Mouse (Mus musculus) ovary, postnatal 14 days (tissue): ENCODE measurements at regions not wholly inside any gene's neighbourhood (a gene's known extent, or its start where the extent isn't known, plus 50 kb on each side); places are given as distances from the start of the nearest gene placed in this dataset.
A peak's percentile ranks its signal among the peaks of the same experiment; 100 is the strongest.

ENCODE experiments used
- DNase-seq: peaks from one replicate; pipeline ENCODE4 v3.0.0; 2022; ENCODE audit warnings: low spot score

DNA sequence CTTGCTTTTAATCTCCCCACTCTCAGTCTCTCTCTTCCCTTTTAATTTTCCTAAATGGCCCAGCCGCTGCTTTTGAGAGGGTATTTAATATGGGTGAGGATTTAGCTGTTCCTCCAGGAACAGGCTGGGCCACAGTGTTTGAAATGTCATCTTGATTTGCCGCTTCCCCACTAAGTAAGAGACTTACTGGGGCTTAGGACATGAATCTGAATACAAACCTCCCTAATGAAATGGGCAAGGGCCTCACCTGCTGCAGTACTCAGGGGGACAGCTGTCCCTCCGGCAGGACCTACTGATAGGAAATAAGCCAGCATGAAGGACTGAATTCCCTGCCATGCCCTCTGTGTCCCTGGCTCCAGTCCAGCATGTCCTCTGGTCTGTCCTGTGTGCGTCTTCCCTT, 50.6 kb upstream of the Prr23a1 start:
- DNase-seq = no peak

DNA sequence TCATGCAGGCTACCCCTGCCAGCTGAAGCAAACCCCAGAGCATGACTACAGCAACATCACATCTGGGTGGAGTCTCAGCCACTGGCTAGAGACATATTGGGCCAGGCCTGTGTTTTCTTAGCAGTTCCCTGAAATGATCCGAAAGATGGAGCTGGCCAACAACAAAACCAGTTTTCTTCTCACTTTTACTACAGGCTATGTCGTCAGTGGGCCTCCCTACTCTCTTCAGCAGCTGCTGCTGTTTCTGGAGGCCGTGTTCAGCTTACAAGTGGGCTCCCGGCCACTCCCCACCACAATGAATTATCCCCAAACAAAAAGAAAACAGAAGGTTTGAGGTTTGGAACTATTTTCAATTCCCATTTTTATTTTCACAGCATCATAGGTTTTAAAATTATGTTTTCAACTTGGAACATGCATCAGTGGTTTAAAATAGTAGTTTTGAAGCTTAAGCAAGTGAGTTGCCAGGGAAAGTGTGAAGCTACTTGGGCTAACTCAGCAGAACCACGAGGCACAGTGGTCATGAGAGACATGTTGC, 68.6 kb upstream of the Prr23a1 start:
- DNase-seq = no peak

- DNase-seq = no peak
These were observed 69.1 kb upstream of the Prr23a1 start for GRCm38 (mm10) chr9:98773212-98773611.

GRCm38 (mm10) chr9:98754764-98755163, 87.5 kb upstream of the Prr23a1 start:
- no peak for DNase-seq

- DNase-seq = peak; percentile 27
These were observed 88.8 kb upstream of the Prr23a1 start for GRCm38 (mm10) chr9:98753356-98753953.

GRCm38 (mm10) chr9:98743785-98744184, 98.5 kb upstream of the Prr23a1 start:
- DNase-seq = no peak

DNA sequence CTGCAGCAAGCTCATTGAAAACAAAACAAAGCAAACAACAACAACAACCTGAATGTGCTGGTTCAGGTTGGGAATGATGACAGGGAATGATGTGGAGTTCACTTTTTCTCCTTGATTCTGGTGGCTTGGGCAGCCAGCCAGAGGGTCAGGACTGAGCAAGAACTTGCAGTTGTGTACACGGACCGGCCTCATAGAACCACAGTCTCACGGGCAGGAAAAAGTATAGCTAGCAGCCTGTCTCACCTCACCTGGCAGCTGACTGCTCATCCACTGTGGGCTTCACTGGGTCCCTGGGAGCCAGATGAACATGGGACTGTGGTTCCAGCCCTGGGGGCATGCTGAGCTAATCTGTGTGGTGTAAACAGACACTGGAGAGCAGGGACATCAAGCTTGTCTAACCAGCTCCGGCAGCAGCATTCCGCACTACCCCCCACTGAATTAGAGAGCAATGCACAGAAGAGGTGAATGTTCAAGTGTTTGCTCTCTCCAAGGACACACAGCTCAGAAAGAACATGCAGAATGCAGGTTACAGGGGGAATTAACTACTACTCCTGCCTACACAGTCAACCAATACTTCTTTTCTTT, 114.9 kb upstream of the Prr23a1 start:
- no peak for DNase-seq

GRCm38 (mm10) chr9:98726638-98727037, 115.7 kb upstream of the Prr23a1 start:
- no peak for DNase-seq

DNA sequence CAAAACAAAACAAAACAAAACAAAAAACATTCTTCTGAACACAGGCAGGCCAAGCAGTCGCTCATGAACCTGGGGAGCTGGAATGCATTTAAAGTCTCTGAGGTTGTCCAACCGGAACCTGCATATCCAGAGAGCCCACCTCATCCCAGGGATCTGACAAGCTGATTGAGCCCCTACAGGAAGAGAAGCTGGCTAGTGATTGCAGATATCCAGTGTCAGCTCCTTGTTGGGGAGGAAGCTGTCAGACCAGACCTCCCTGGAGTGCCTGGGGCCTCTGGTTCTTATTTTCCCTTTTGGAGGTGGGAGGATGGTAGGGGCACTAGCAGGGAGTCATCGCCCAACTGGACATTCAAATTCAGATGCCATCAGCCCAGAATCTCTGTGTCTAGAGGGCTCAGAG, 119.4 kb upstream of the Prr23a1 start:
- no peak for DNase-seq

DNA sequence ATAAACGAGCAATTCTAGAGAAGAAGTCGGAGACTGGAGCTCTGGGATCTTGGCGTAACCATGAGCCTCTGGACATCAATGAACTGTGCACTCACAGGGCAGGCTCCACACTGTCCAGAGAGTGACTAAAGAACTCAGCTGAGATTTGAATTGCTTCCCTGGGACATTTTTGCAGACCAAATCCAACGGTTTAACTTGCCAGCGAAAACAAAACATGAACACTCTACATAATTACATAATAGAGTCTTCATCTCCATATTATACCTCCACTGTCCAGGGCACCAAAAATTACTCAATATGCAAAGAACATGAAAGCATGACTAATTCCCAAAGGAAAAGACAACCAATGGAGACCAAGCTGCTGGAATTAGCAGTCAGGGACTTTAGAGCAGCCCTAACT, 119.9 kb upstream of the Mrps22 start:
- no peak for DNase-seq

GRCm38 (mm10) chr9:98717701-98718270, 116.3 kb upstream of the Mrps22 start:
- no peak for DNase-seq

DNA sequence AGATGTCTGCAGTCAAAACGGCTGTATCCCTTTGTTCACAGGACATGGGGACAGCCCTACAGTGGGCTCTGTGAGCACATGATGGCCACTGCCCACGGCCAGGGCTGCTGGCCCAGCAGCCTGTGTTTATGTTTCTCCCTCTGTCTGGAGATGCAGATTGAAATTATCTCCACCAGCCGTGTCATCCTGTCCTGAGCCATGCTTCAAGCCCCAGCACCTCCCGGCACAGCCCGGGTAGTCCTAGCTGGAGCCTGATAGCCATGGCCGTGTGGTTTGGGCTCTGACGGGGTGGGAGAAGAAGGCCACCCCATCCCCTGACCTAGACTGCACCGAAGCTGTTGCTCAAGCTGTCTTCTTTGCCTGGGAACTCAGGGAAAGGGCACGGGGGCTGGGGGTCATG, 113.2 kb upstream of the Mrps22 start:
- DNase-seq = no peak

DNA sequence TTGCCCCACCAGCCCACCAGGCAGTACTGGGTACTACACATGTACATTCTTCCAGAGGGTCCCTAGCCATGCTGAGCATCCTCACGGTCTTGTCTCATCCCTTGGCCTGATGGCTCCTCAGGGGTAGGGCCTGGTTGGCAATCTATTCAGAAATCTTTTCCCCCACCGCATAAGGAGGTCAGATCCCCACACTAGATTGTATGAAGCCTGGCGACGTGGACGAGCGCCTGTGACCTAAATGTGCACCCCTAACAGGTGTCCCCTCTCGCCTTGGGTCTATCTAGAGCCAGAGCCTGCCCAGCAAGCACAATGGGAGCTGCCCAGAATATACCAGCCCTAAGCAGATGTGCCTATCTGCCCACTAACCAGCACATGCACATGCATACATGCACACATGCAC, 111.4 kb upstream of the Mrps22 start:
- DNase-seq = no peak

DNA sequence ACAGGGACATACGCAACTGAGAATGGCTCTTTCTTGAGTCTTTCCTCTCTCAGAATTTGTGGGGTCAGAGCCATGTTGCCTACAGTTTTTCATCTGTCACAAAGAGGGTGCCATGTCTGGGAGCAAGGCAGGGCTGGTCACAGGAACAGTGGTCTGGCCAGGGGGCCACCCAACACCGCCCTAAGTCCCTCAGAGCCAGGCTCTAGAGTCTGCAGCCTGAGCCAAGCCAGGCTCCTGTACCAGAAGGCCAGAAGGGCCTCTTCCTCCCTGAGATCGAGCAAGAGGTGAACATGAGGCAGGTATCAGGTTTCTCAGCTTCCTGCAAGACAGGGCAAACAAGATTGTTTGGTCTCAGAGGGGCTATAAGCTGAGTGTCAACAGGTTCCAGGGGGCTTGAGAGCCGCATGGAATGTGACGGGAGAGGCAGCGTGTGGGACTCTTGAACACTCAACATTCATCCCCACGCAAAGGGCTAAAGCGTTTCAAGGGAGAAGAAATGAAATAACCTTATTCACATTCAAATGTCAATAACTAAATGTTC, 110.6 kb upstream of the Mrps22 start:
- no peak for DNase-seq

DNA sequence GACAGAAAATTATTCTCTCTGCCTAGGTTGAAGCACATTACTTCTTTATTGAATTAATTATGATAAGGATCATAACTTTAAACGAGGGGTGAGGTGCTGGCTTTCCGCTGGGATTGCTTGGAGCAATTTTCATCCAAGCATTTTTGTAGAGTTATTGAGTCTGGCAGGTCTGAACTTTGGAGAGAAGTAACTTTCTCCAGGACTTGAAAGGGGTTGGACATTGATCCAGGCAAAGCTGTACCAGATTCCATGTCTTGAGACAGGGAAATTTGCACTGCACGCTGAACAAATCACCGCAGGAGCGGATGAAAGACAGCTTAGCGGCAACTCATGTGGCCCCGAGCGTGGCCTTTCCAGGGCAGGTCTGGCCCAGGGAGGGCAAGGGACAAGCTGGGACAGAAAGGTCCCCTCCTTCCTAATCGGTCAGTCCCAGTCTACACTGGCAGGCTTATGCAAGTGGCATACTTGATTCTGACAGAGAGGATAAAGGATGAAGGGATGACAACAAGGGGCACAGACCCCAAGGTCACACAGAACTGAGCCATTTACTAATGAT, 108.8 kb upstream of the Mrps22 start:
- no peak for DNase-seq

DNA sequence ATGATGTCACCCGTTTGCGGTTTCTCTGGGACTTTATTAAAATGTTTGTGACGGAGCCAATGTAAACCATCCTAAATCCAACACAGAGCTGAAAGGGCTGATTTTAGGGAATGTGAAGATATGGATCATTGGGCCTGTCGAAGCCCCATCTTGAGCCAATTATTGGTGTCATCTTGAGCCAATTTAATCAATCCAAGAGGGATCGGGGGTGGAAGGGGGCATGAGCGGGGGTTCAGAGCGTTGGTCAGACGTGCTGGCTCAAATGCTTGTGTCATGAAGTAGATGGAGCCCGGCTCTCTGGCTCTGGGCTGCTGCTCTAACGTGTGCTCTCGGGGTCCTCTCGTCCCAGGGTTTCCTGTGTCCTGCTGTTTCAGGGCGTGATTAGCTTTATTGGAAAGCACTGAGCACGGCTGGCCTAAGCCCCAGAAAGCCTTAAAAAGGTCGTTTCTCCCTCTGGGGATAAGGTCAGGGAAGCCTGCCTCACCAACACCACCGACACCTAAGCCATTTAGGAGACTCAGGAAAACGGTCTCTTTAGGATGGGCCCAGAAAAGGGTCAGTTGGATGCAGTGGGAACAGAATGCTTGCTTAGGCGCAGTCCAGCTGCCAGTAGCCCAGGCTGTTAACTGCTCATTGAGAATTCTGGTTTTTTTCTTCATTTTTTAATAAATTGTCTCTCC, 106.7 kb upstream of the Mrps22 start:
- DNase-seq = no peak

DNA sequence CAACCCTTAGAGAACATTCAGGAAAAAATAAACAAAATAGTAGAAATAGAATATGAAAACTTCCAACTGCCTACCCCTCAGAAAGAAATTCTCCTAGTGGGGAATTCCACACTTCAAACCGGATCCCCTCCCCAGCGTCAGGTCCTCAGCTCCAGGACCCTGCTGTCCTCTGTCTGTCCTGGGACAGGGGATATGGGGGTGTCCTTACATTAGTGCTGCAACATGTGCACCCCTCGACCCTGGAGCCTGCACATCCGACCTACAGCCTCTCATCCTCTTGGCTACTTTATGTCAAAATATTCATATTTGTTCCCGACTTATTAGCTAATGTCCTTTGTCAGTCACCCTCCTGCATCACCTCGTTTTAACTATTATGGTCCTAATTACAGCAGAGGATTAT, 106.0 kb upstream of the Mrps22 start:
- DNase-seq = no peak

DNA sequence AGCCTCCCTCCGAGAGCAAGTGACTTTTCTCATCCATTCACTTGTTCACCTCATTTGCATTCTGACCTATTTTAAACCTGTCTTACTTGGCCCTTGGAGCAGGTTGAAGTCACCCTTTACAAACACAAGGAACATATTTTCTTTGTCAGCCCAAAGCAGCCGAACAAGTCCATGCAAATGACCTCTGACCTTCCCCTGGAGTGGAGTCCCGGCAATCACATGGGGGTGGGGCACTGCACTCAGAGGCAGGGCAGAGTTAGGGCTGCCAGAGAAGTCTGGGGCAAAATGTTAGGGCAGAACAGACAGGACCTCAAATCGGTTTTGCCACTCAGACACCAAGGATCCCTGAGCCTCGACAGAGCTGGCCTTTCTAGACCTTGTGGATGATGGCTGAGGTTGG, 102.7 kb upstream of the Mrps22 start:
- no peak for DNase-seq

DNA sequence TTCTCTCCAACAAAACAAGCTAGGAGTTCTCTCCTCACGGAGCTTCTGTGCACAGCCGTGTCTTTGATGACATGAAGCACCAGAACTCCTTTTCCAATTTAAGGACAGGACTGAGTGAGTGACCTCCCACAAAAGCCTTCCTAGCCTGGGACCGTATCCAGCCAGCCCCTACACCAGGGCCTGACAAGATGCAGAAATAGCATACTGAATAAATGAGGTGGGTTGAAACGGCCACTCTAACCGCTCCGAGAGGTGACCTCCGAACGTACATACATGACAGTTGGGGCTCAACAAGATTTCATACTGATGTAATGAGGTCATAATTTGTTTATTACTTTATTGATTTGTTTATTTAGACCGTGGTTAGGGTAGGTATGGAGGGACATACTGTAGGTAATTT, 101.9 kb upstream of the Mrps22 start:
- DNase-seq = no peak

- no peak for DNase-seq
These were observed 99.1 kb upstream of the Mrps22 start for GRCm38 (mm10) chr9:98700571-98700970.

DNA sequence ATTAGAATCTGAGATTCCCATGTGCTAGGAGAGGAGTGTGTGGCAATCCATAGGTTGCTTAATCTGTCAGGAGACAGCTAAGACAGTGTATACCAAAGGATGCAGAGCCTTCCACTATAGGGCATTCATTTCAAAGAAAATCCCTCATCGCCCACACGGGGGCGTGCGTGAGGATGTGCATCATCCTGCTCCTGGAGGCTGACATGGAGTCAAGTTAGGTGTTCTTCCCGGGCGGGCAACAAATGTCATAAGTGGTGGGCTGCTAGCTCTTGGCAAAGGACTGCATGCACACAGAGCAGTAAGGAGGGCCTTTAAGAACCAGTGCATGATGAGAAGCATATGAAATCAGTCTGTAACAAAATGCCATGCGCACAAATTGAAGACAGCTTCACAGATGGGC, 95.7 kb upstream of the Mrps22 start:
- no peak for DNase-seq

DNA sequence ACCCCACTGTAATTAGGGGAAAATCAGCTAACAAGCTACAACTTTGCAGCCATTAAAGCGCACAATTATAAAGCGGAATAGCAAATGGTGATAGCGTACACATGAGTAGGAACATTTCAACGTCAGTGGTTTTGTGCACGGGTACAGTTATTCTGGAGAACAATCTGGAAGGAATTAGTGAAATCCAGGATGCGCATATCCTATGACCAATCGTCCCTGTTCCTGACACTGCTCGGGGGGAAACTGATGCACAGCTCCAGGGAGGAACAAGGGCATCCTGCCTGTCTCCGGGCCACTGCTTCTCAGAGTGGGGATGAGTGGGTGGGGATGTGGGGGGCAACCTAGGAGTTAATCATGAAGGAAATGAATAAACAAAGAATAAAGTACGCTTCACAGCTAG, 93.6 kb upstream of the Mrps22 start:
- no peak for DNase-seq
